Mouse (Mus musculus) left cerebral cortex, postnatal 4 days (tissue): ENCODE data around the gene Rpl22. TPM values are rescaled to one million over a fixed set of nuclear protein-coding genes. Genes with fewer than 3 reads are reported as not detected.
A peak's percentile ranks its signal among the peaks of the same experiment; 100 is the strongest.

Source experiments
- DNase-seq: peaks from one replicate; pipeline ENCODE4 v3.0.0-alpha.2; 2022
- intact Hi-C: fragments of 180-260 bp; cut with DNase I; formaldehyde crosslinking; loops from one replicate; pipeline ENCODE4 v1.15.1; 2025
- total RNA-seq, 2 experiments: library from RNA; stranded (reverse); gene quantifications; 2 replicates each; pipeline ENCODE4 v1.2.3; 2021

Rpl22 gene
- total RNA-seq, 2 experiments from 2014 or later, result 335 to 363 TPM

GRCm38 (mm10) chr4:152382528-152383252 is 57.1 kb downstream of the Rpl22 start:
- peak; percentile 37 for DNase-seq
- intact Hi-C loops, result no loop called here

Other genes with a start within 250 kb of the Rpl22 start
- gene Tnfrsf25, start 209.8 kb upstream of the Rpl22 start, total RNA-seq, result 1 to 10 TPM; 2.3 to 2.6 TPM
- under 1 TPM in 1 of 2 experiments, not detected in 1; 0.46 TPM for gene Espn, start 173.4 kb upstream of the Rpl22 start, total RNA-seq
- not detected for gene Hes2, start 166.9 kb upstream of the Rpl22 start, total RNA-seq
- 100 to 1,000 TPM; 349 to 380 TPM for gene Acot7, start 147.6 kb upstream of the Rpl22 start, total RNA-seq
- gene Gpr153, start 51.5 kb upstream of the Rpl22 start, total RNA-seq, result 10 to 100 TPM; 28.6 to 31.1 TPM
- gene Hes3, start 34.1 kb upstream of the Rpl22 start, total RNA-seq, result under 1 TPM in 1 of 2 experiments, not detected in 1; 0.20 TPM
- gene Icmt, start 28.5 kb upstream of the Rpl22 start, total RNA-seq, result 10 to 100 TPM; 22.8 to 23.4 TPM
- gene Rnf207, start 6.7 kb upstream of the Rpl22 start, total RNA-seq, result 1 to 10 TPM; 3.0 to 3.8 TPM
- gene Chd5, start 12.9 kb downstream of the Rpl22 start, total RNA-seq, result 100 to 1,000 TPM; 185 to 191 TPM
- 10 to 100 TPM; 10.5 to 12.1 TPM for gene Nphp4, start 151.0 kb downstream of the Rpl22 start, total RNA-seq
- gene Kcnab2, start 152.1 kb downstream of the Rpl22 start, total RNA-seq, result 10 to 100 TPM; 35.0 to 43.6 TPM